Mouse (Mus musculus) cortical plate, adult 2 months (tissue): ENCODE data around the gene Apol10a. TPM values are rescaled to one million over a fixed set of nuclear protein-coding genes. Genes with fewer than 3 reads are reported as not detected.
"Not testable (repeated sequence)": the region's sequence is repeated elsewhere in the genome, so short reads cannot be mapped to it uniquely, and the experiment has no call there.

Experiments used
- H3K27ac ChIP-seq: fragments of 200-500 bp; 2 replicates; pipeline ENCODE4 v1.5.1; 2012; ENCODE audit warnings: low read length, control low read depth, inconsistent platforms; ENCODE audit not compliant: insufficient read depth
- H3K4me1 ChIP-seq: fragments of 200-500 bp; 2 replicates; pipeline ENCODE4 v1.6.1; 2011; ENCODE audit warnings: low read length; ENCODE audit not compliant: control insufficient read depth, insufficient read depth
- H3K4me3 ChIP-seq: fragments of 200-500 bp; 2 replicates; pipeline ENCODE4 v1.5.1; 2011; ENCODE audit warnings: mild to moderate bottlenecking, low read length, control low read depth; ENCODE audit not compliant: insufficient read depth
- CTCF ChIP-seq: fragments of 200-500 bp; IDR thresholded peaks from 2 replicates; pipeline ENCODE4 v1.5.1; 2011; ENCODE audit warnings: mild to moderate bottlenecking, control low read depth, low read length; ENCODE audit not compliant: insufficient read depth; ENCODE audit errors: extremely low read depth
- POLR2A ChIP-seq: fragments of 200-500 bp; IDR thresholded peaks from 2 replicates; pipeline ENCODE4 v1.6.1; 2011; ENCODE audit warnings: mild to moderate bottlenecking, low read length, control low read depth; ENCODE audit not compliant: insufficient read depth; ENCODE audit errors: extremely low read depth
- polyA plus RNA-seq: library from polyadenylated mRNA; depleted of rRNA; stranded (reverse); fragments of >200 nt; gene quantifications from 2 replicates; pipeline ENCODE4 v1.2.3, GENCODE M21; 2012; rRNA removed

Apol10a gene
- polyA plus RNA-seq, 1 experiment, result not detected

DNA sequence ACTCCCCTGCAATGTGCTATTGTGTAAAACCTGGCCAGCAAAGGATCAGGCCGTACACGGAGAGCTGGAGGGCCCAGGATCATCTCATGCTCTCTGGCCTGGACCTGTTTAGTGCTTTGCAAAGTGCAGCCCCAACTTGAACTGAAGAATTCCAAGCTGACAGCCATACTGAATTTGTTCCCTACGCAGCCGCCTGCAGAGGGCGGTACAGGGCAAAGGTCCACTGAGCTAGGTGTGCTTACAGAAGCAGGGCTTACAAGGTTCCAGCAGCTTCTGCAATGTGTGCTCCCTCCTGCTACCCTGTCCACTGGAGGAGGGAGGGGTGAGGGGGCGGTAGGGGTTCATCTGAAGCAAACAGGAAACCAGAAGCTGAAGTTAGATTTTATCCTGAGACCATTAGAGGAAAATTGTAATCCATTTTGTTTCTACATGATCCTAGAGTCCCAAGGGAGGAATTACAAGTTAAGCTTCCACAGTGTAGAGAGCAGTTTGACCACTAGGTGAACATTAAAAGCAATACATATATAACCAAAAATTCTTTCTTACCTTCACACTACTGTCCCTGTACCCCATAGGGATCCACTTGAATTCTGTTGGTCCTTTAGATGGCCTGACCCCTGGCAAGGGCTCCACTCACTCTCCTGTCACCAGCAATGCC is 46.5 kb downstream of the Apol10a start:
- not testable (repeated sequence) for H3K4me1 ChIP-seq
- peak; percentile 46 for TF ChIP-seq CTCF

DNA sequence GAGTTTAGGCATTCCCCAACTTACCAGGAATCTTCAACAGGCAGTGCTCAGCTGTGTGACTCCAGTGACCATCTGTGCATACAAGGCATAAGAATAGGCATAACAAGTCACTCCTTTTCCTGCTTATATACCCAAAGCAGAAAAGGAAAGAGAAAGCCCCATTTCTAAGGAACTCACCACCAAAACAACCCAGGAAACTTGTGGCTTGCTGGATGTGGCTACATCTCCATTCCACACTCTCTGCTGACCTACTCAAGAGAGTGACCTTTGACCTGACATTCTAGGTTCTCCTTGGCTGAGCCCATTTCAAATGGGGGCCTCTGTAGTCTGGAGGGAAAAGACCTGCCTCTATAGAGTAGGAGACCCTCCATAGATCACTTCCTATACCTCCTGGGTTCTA is 56.4 kb downstream of the Apol10a start, which contains the start of gene Apol7c:
Gene Apol7c (minus strand): TSS at position 101 of the 400 bp plus-strand sequence.
- H3K4me1 ChIP-seq, result no peaks in the 10 kb centered on the region
- no peak within 1 kb of the TSS for H3K27ac ChIP-seq
- TF ChIP-seq CTCF (no peak), POLR2A (no peak)
- no peak within 1 kb of the TSS for H3K4me3 ChIP-seq

More for the DNA sequence above, 46.5 kb downstream of the Apol10a start:
- H3K27ac ChIP-seq, H3K4me3 ChIP-seq: not testable (repeated sequence)

DNA sequence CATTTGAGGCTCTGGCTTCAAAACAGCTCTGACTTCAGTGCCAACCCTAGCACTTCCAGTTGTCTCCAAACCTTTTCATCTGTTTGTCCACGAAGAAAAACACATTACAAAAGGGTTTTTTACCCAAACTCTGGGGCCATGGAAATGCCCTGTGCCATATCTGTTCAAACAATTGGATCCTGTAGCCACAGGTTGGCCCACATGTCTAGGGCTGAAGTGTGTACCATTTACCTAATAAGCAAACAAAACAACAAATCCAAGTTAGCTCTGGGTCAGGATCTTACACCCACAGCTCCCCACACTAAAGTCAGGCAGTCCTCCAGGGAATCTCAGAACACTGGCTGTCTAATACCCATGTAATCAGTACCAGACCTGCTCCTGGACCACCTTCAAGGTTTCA is 62.4 kb downstream of the Apol10a start:
- not testable (repeated sequence) for H3K4me1 ChIP-seq, H3K4me3 ChIP-seq, H3K27ac ChIP-seq

Other genes with a start within 250 kb of the Apol10a start
- 193 and 203 TPM in 2 replicates for gene Rbfox2, start 170.0 kb upstream of the Apol10a start, polyA plus RNA-seq
- 1.1 and 1.2 TPM in 2 replicates for gene Apol7a, start 77.9 kb upstream of the Apol10a start, polyA plus RNA-seq
- gene Apol9a, start 65.9 kb upstream of the Apol10a start, polyA plus RNA-seq, result 0.40 and 0.46 TPM in 2 replicates
- gene Apol7b, start 29.6 kb upstream of the Apol10a start, polyA plus RNA-seq, result 0.11 and 0.15 TPM in 2 replicates
- not detected in 2 replicates for gene Apol11a, start 31.2 kb downstream of the Apol10a start, polyA plus RNA-seq
- gene Apol7c, start 56.3 kb downstream of the Apol10a start, polyA plus RNA-seq, result not detected in 2 replicates
- gene 1700025B11Rik, start 84.8 kb downstream of the Apol10a start, polyA plus RNA-seq, result not detected in 2 replicates
- gene Apol10b, start 119.1 kb downstream of the Apol10a start, polyA plus RNA-seq, result 0.21 and 0.28 TPM in 2 replicates
- gene Gm36245, start 122.2 kb downstream of the Apol10a start, polyA plus RNA-seq, result not detected in 2 replicates
- gene Apol11b, start 166.2 kb downstream of the Apol10a start, polyA plus RNA-seq, result 0.06 TPM in 1 of 2 replicates, not detected in the other
- gene Apol7e, start 221.8 kb downstream of the Apol10a start, polyA plus RNA-seq, result 0.17 TPM in 2 replicates